Mouse (Mus musculus): Measurements from ENCODE around the gene Gm37240.

- TF ChIP-seq CTCF (IDR thresholded peaks at IDR 0.05; ENCODE audit: insufficient read depth, low read depth, low read length), result no peak
- TF ChIP-seq POLR2A (IDR thresholded peaks at IDR 0.05; ENCODE audit: insufficient read depth, low read depth, low read length), result no peak
Observed at GRCm38 (mm10) chr3:85573216-85573863, 314.0 kb downstream of the Gm37240 start.

All from olfactory bulb, adult 2 months (tissue).